Mouse (Mus musculus) bone marrow, adult 2 months (tissue): ENCODE data around the gene Kdm3a.

Experiments
- CTCF ChIP-seq: fragments of 200-500 bp; IDR thresholded peaks from 2 replicates; pipeline ENCODE4 v1.5.1; 2011; ENCODE audit warnings: low read length, control low read depth; ENCODE audit not compliant: control insufficient read depth, insufficient read depth
- POLR2A ChIP-seq: fragments of 200-500 bp; IDR thresholded peaks from 2 replicates; pipeline ENCODE4 v1.6.1; 2011; ENCODE audit warnings: low read depth, mild to moderate bottlenecking, control low read depth, low read length, borderline replicate concordance; ENCODE audit not compliant: control insufficient read depth

DNA sequence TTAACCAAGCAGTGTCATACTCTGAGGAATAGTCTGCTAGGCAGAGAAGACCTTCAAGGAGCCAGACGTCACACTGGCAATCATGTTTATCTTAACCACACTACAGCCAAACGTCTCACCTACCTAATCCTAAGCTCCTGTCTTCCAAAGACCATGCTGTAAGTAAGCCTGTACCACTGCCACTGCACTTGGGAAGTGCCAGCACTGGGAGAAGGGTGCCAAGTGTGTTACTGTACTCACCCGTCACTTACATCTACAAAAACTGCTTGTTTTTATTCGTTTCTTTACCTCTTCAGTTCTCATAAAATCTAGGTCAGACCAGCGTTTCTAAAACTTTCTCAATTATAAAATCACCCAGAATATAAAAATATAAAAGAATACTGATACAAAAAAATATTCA lies 15.8 kb downstream of the Kdm3a start:
- TF ChIP-seq CTCF (no peak), POLR2A (no peak)
